In genomic region chr2:58487279-58487560, GRCm38 (mm10) we compare ENCODE assay signal across 18 mouse cellular contexts. TPM values are rescaled to one million over a fixed set of nuclear protein-coding genes. Genes with fewer than 3 reads are reported as not detected.
A peak's percentile ranks its signal among the peaks of the same experiment; 100 is the strongest.
DNase-seq lines count a peak whose midpoint lies in the region; ATAC-seq lines count a peak whose summit lies in the region.
"Had no signal": no experiment of that assay in that cellular context is flagged by ENCODE, and none has a peak within 500 bp of the region (broad histone marks: within the 10 kb centered on the region; RNA-seq: fewer than 3 reads in every experiment).

No protein-coding gene starts in this region.

- H3K27me3 ChIP-seq in heart, embryonic 11.5 days (ENCODE audit: control insufficient read depth, insufficient read depth, low read length): no peaks in the 10 kb centered on the region
- no peaks in the 10 kb centered on the region for H3K27me3 ChIP-seq in midbrain, embryonic 10.5 days (ENCODE audit: low read depth, poor library complexity, severe bottlenecking)
- no peaks in the 10 kb centered on the region for H3K27me3 ChIP-seq in midbrain, embryonic 15.5 days (replicated peaks)
- H3K27me3 ChIP-seq in limb, embryonic 10.5 days (ENCODE audit: low read depth, poor library complexity, severe bottlenecking): no peaks in the 10 kb centered on the region
- H3K27me3 ChIP-seq in stomach, embryonic 15.5 days (replicated peaks): no peaks in the 10 kb centered on the region
- H3K27me3 ChIP-seq: CH12.LX; hindbrain, embryonic 12.5 days had no signal

- H3K4me3 ChIP-seq in heart, embryonic 11.5 days (ENCODE audit: low read depth, low read length): no peak overlapping the region
- no peak overlapping the region for H3K4me3 ChIP-seq in midbrain, embryonic 10.5 days
- H3K4me3 ChIP-seq in midbrain, embryonic 15.5 days: no peak overlapping the region
- no peak overlapping the region for H3K4me3 ChIP-seq in limb, embryonic 10.5 days
- H3K4me3 ChIP-seq in stomach, embryonic 15.5 days (replicated peaks): no peak overlapping the region
- H3K4me3 ChIP-seq: hindbrain, embryonic 12.5 days had no signal

- peak overlapping the region; percentile 29; the same call in 1 of the 2 replicates for H3K27ac ChIP-seq in heart, embryonic 11.5 days (ENCODE audit: low read depth, low read length)
- H3K27ac ChIP-seq in midbrain, embryonic 10.5 days (replicated peaks): 0 out of 2 replicates have a peak overlapping the region, but pooled peaks have one; percentile 23
- H3K27ac ChIP-seq in midbrain, embryonic 15.5 days: no peak overlapping the region
- H3K27ac ChIP-seq in limb, embryonic 10.5 days: peak overlapping the region; percentile 39; the same call in 1 of the 2 replicates
- H3K27ac ChIP-seq in stomach, embryonic 15.5 days: peak overlapping the region; percentile 50; the same call in 1 of the 2 replicates
- H3K27ac ChIP-seq: hindbrain, embryonic 12.5 days had no signal

- H3K9me3 ChIP-seq in heart, embryonic 11.5 days (replicated peaks; ENCODE audit: control insufficient read depth, low read length): no peaks in the 10 kb centered on the region
- H3K9me3 ChIP-seq in midbrain, embryonic 10.5 days (replicated peaks): 0 out of 2 replicates have a peak, but pooled peaks cover 3% of the 10 kb centered on the region
- no peaks in the 10 kb centered on the region for H3K9me3 ChIP-seq in midbrain, embryonic 15.5 days
- H3K9me3 ChIP-seq in limb, embryonic 10.5 days (replicated peaks): no peaks in the 10 kb centered on the region
- H3K9me3 ChIP-seq in stomach, embryonic 15.5 days: no peaks in the 10 kb centered on the region
- H3K9me3 ChIP-seq: hindbrain, embryonic 12.5 days had no signal

- no peak for DNase-seq in heart, postnatal 10 days
- no peak for DNase-seq in midbrain, embryonic 10.5 days (ENCODE audit: low spot score)
- DNase-seq in limb, embryonic 10.5 days (ENCODE audit: low spot score): no peak
- DNase-seq: cerebellum, postnatal 36 days; kidney, postnatal 10 days; layer of hippocampus, adult 9-11 months had no signal

- 74% methylated on average over 3 of the region's 3 CpGs for WGBS in heart, embryonic 11.5 days (ENCODE audit: insufficient replicate concordance)
- WGBS in midbrain, embryonic 10.5 days: 88% methylated on average over 3 of the region's 3 CpGs
- 62% methylated on average over 3 of the region's 3 CpGs for WGBS in midbrain, embryonic 15.5 days
- 87% methylated on average over 3 of the region's 3 CpGs for WGBS in limb, embryonic 10.5 days
- WGBS in stomach, embryonic 15.5 days: 74% methylated on average over 3 of the region's 3 CpGs

- H3K4me1 ChIP-seq in heart, embryonic 11.5 days (ENCODE audit: control insufficient read depth, insufficient read depth, low read length): peaks cover 58% of the 10 kb centered on the region
- peaks cover 21% of the 10 kb centered on the region for H3K4me1 ChIP-seq in midbrain, embryonic 10.5 days
- H3K4me1 ChIP-seq in midbrain, embryonic 15.5 days: peaks cover 15% of the 10 kb centered on the region
- H3K4me1 ChIP-seq in limb, embryonic 10.5 days: peaks cover 28% of the 10 kb centered on the region
- H3K4me1 ChIP-seq in stomach, embryonic 15.5 days: peaks cover 33% of the 10 kb centered on the region

- intact Hi-C loops in heart, postnatal 10 days (cut with DNase I): no loop called here

- 0 out of 2 replicates have a peak, but pooled peaks cover 4% of the 10 kb centered on the region for H3K36me3 ChIP-seq in heart, embryonic 11.5 days (ENCODE audit: control insufficient read depth, insufficient read depth, low read length)
- H3K36me3 ChIP-seq in midbrain, embryonic 10.5 days: peaks cover 12% of the 10 kb centered on the region; the same call in 1 of the 2 replicates
- H3K36me3 ChIP-seq in midbrain, embryonic 15.5 days (replicated peaks): no peaks in the 10 kb centered on the region
- H3K36me3 ChIP-seq in limb, embryonic 10.5 days: no peaks in the 10 kb centered on the region
- H3K36me3 ChIP-seq in stomach, embryonic 15.5 days: no peaks in the 10 kb centered on the region
- H3K36me3 ChIP-seq: hindbrain, embryonic 12.5 days had no signal

- no peak overlapping the region for H3K9ac ChIP-seq in heart, embryonic 11.5 days (ENCODE audit: low read depth, low read length)
- no peak overlapping the region for H3K9ac ChIP-seq in midbrain, embryonic 15.5 days
- H3K9ac ChIP-seq in stomach, embryonic 15.5 days: no peak overlapping the region
- H3K9ac ChIP-seq: hindbrain, embryonic 12.5 days had no signal

- H3K4me2 ChIP-seq in heart, embryonic 11.5 days: no peak overlapping the region
- H3K4me2 ChIP-seq in midbrain, embryonic 15.5 days: no peak overlapping the region
- no peak overlapping the region for H3K4me2 ChIP-seq in stomach, embryonic 15.5 days
- H3K4me2 ChIP-seq: hindbrain, embryonic 12.5 days had no signal

- ATAC-seq in heart, embryonic 11.5 days (replicated peaks; ENCODE audit: insufficient number of reproducible peaks, low FRiP score, low TSS enrichment): no peak
- ATAC-seq in midbrain, embryonic 15.5 days (replicated peaks): no peak
- ATAC-seq in stomach, embryonic 15.5 days (ENCODE audit: insufficient read depth, low FRiP score, low read depth): no peak
- ATAC-seq in CD4-positive, CD25-positive, alpha-beta regulatory T cell, adult 4 months: no peak
- ATAC-seq: intestine, embryonic 16.5 days had no signal

RNA-seq across cellular contexts. Expression of gene Gm17409, which starts 17.3 kb away (rescaled TPM):
- not detected in 2 replicates for polyA plus RNA-seq in heart, embryonic 11.5 days (2014; fragmentation: Nextera tagmentation; extraction: Ambion mirVana)
- not detected for total RNA-seq in heart, postnatal 10 days (2021)
- polyA plus RNA-seq in midbrain, embryonic 10.5 days (2016; fragmentation: Nextera tagmentation; extraction: Ambion mirVana): not detected in 2 replicates
- not detected in 2 replicates for polyA plus RNA-seq in midbrain, embryonic 15.5 days (2015; fragmentation: Nextera tagmentation; extraction: Ambion mirVana)
- not detected in 2 replicates for polyA plus RNA-seq in limb, embryonic 10.5 days (2016; fragmentation: Nextera tagmentation; extraction: Ambion mirVana)
- not detected in 2 replicates for polyA plus RNA-seq in stomach, embryonic 15.5 days (2015; fragmentation: Nextera tagmentation; extraction: Ambion mirVana)
- not detected for polyA plus RNA-seq in CD4-positive, CD25-positive, alpha-beta regulatory T cell, adult 4 months (2017; shearing (Covaris generic))
- total RNA-seq: CH12.LX; gastrocnemius, postnatal 4 days; left cerebral cortex, postnatal 14 days; megakaryocyte-erythroid progenitor cell, adult 5-6 weeks had no signal
- polyA plus RNA-seq: embryonic facial prominence, embryonic 14.5 days; hindbrain, embryonic 12.5 days; liver, embryonic 16.5 days had no signal
